Mouse (Mus musculus): ENCODE results near the gene Mocs2.

DNA sequence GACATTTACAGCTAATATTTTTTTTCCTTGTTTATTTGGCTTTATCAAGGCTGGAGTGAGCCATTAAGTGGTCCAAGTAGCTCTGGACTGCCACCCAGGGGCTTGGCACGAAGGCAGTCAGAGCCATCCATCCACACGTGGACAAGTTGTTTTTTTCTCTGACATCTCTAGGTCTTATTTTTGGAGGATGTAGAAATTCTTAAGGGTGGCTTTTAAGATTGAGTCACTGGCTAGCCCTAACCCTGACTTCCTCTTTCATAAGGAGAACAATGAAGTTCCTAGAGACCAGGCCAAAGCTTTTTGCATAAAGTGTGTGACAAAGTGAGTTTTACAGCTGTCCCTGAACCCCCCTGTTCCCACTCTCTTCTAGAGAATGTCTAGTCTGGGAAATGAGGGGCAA, 16.5 kb downstream of the Mocs2 start:
- TF ChIP-seq CTCF (IDR thresholded peaks at IDR 0.05; ENCODE audit: extremely low read depth, insufficient read length, insufficient replicate concordance, low read depth, low read length) (no peak), POLR2A (IDR thresholded peaks at IDR 0.05; ENCODE audit: low read depth, low read length) (no peak)

All from small intestine, adult 2 months (tissue).